Mouse (Mus musculus) midbrain, embryonic 14.5 days (tissue): ENCODE measurements around the gene Il23a. TPM values are rescaled to one million over a fixed set of nuclear protein-coding genes. Genes with fewer than 3 reads are reported as not detected.
"Not testable (repeated sequence)": the region's sequence is repeated elsewhere in the genome, so short reads cannot be mapped to it uniquely, and the experiment has no call there.

Experiments
- ATAC-seq: fragments of 200-750 bp; cut with Nextera tagmentation; 2 replicates; pipeline ENCODE4 v1.8.0; 2017; ENCODE audit warnings: moderate number of reproducible peaks, moderate library complexity; ENCODE audit not compliant: low FRiP score, low TSS enrichment
- DNase-seq: peaks from one replicate; pipeline ENCODE4 v3.0.0-alpha.2; 2015
- H3K27ac ChIP-seq: fragments of 300-500 bp; sonication (generic); replicated peaks from 2 replicates; pipeline ENCODE4 v1.5.1; 2014; ENCODE audit warnings: mild to moderate bottlenecking, low read depth, low read length, moderate library complexity
- H3K27me3 ChIP-seq: fragments of 300-500 bp; sonication (generic); 2 replicates; pipeline ENCODE4 v1.6.1; 2014; ENCODE audit warnings: low read length, control low read depth, mixed read lengths; ENCODE audit not compliant: control insufficient read depth, insufficient read depth
- H3K36me3 ChIP-seq: fragments of 300-500 bp; sonication (generic); 2 replicates; pipeline ENCODE4 v1.6.1; 2014; ENCODE audit warnings: low read length, control low read depth; ENCODE audit not compliant: control insufficient read depth, insufficient read depth
- H3K4me1 ChIP-seq: fragments of 300-500 bp; sonication (generic); 2 replicates; pipeline ENCODE4 v1.6.1; 2014; ENCODE audit warnings: mild to moderate bottlenecking, antibody characterized with exemption, low read length, control low read depth; ENCODE audit not compliant: control insufficient read depth, insufficient read depth
- H3K4me2 ChIP-seq: fragments of 300-500 bp; sonication (generic); 2 replicates; pipeline ENCODE4 v1.6.1; 2014; ENCODE audit warnings: mild to moderate bottlenecking, low read length, moderate library complexity
- H3K4me3 ChIP-seq: fragments of 300-500 bp; sonication (generic); replicated peaks from 2 replicates; pipeline ENCODE4 v1.5.1; 2014; ENCODE audit warnings: low read depth, low read length
- H3K9ac ChIP-seq: fragments of 300-500 bp; sonication (generic); replicated peaks from 2 replicates; pipeline ENCODE4 v1.6.1; 2014; ENCODE audit warnings: mild to moderate bottlenecking, low read length, moderate library complexity
- H3K9me3 ChIP-seq: fragments of 300-500 bp; sonication (generic); 2 replicates; pipeline ENCODE4 v1.6.1; 2016; ENCODE audit warnings: low read length, control low read depth, mixed read lengths; ENCODE audit not compliant: control insufficient read depth
- WGBS: fragments of 180-500 bp; shearing (Covaris S2); extraction: QIAGEN DNeasy Blood & Tissue Kit; methylation state at CpG from one replicate; pipeline ENCODE4 v1.1.7; 2014; 5-methylcytosine and 5-hydroxymethylcytosine counted together
- polyA plus RNA-seq: library from polyadenylated mRNA; unstranded; fragments of >200 nt; fragmentation: Nextera tagmentation; extraction: Ambion mirVana; gene quantifications from 2 replicates; pipeline ENCODE4 v1.2.1, GENCODE M21; 2014

The Il23a gene
- polyA plus RNA-seq, 1 experiment from 2014 or later: not detected

DNA sequence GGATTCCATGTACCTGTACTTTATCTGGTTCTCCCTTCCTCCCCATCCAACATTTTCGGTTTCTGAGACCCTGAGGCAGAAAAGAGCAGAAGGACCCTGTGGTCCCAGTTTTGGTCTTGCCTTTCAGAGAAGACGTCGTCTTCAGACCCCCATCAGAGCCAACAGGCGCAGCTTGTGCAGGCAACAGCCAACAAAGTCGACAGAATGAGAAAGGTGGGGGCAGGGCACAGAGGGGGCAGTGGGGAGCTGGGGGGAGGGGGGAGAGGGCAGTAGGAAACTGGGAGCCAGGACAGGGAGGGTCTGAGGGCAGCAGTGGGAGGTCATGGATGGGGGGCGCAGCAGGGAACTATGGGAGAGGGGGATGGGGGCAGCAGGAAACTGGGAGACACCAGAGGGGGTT is 20.4 kb downstream of the Il23a start:
- WGBS: 60% methylated on average over 6 of the region's 6 CpGs
- peaks cover 56% of the 10 kb centered on the region for H3K36me3 ChIP-seq
- no peak overlapping the region for H3K4me2 ChIP-seq

DNA sequence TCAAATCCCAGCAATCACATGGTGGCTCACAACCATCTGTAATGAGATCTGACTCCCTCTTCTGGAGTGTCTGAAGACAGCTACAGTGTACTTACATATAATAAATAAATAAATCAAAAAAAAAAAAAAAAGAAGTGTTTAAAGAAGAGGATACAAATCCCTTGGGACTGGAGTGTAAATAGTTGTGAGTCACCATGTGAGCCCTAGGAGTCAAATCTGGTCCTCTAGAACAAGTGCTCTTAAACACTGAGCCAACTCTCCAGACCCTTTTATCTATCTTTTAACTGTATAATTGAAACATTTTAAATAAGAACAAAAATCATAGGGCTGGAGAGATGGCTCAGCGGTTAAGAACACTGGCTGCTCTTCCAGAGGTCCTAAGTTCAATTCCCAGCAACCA is 23.2 kb downstream of the Il23a start:
- not testable (repeated sequence) for H3K27ac ChIP-seq, H3K9ac ChIP-seq, H3K9me3 ChIP-seq, H3K4me1 ChIP-seq, H3K4me3 ChIP-seq, ATAC-seq, H3K4me2 ChIP-seq, DNase-seq, H3K27me3 ChIP-seq
- H3K36me3 ChIP-seq: peaks cover 28% of the 10 kb centered on the region
- WGBS: 100% methylated on average over 1 of the region's 1 CpGs

More for the DNA sequence above, 20.4 kb downstream of the Il23a start:
- H3K4me1 ChIP-seq: no peaks in the 10 kb centered on the region
- DNase-seq (no peak), ATAC-seq (no peak)
- no peak overlapping the region for H3K4me3 ChIP-seq
- H3K9ac ChIP-seq: no peak overlapping the region
- H3K27me3 ChIP-seq: no peaks in the 10 kb centered on the region
- H3K9me3 ChIP-seq: no peaks in the 10 kb centered on the region
- H3K27ac ChIP-seq: no peak overlapping the region

DNA sequence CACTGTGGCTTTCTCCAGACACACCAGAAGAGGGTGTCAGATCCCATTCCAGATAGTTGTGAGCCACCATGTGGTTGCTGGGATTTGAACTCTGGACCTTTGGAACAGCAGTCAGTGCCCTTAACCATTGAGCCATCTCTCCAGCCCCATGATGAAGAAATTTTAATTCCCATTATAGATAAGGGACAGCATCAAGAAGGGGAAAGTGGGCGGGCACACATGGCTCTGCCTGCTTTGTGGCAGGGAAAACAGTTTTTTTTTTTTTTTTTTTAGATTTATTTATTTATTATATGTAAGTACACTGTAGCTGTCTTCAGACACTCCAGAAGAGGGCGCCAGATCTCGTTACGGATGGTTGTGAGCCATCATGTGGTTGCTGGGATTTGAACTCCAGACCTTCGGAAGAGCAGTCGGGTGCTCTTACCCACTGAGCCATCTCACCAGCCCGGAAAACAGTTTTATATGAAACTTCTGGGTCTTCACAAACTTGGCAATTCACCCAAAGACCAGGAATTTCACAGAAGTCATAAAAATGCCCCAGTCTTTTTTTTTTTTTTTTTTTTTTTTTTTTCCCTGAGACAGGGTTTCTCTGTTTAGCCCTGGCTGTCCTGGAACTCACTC is 25.6 kb downstream of the Il23a start:
- ATAC-seq, H3K27me3 ChIP-seq, DNase-seq, H3K4me3 ChIP-seq, H3K4me2 ChIP-seq, H3K4me1 ChIP-seq, H3K27ac ChIP-seq, H3K9ac ChIP-seq, H3K9me3 ChIP-seq: not testable (repeated sequence)
- peaks cover 14% of the 10 kb centered on the region for H3K36me3 ChIP-seq
- 91% methylated on average over 4 of the region's 7 CpGs for WGBS

DNA sequence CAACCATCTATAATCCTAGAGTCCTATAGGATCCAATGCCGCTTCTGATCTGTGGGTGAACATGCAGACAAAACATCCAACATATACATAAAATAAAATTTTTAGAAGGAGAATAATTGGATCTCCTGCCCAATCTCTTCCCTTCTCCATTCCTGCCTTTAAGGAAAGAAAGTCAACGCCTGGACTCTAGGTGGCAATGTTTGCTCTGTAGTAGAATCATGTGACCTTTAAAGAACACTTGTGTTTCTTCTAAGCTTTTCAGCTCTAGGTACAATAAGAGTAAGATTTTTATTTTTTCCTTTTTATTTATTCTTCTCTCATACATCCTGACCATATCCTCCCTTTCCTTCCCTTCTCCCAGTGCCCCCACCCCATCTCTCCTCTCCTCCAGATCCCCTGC is 26.7 kb downstream of the Il23a start:
- WGBS: 70% methylated on average over 2 of the region's 2 CpGs
- no peak overlapping the region for H3K4me3 ChIP-seq
- H3K4me1 ChIP-seq: no peaks in the 10 kb centered on the region
- no peak overlapping the region for H3K9ac ChIP-seq
- ATAC-seq: no peak
- no peak overlapping the region for H3K27ac ChIP-seq
- no peaks in the 10 kb centered on the region for H3K27me3 ChIP-seq
- no peak overlapping the region for H3K4me2 ChIP-seq
- H3K9me3 ChIP-seq: no peaks in the 10 kb centered on the region
- DNase-seq: no peak
- peaks cover 6% of the 10 kb centered on the region for H3K36me3 ChIP-seq

DNA sequence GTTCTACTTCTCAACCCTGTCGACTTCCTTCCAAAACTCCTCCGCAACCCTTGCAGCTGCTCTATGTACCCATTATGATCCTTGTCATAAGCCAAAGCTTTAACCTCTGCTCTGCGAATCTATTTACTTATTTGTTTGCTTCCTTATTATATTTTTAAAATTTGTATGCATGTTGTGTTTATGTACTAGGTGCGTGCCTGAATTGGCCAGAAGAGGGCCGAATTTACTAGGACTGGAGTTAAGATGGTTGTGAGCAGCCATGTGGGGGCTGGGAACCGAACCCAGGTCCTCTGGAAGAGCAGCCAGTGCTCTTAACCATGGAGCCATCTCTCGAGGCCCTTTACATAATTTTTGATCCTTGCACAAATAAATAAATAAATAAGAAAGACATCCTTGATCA is 27.7 kb downstream of the Il23a start:
- Histone ChIP-seq H3K9ac (peak overlapping the region; percentile 57), H3K9me3 (no peaks in the 10 kb centered on the region), H3K27me3 (no peaks in the 10 kb centered on the region), H3K4me2 (peak overlapping the region; percentile 67), H3K4me3 (peak overlapping the region; percentile 55), H3K4me1 (no peaks in the 10 kb centered on the region), H3K36me3 (no peaks in the 10 kb centered on the region), H3K27ac (peak overlapping the region; percentile 83)
- no peak for ATAC-seq
- DNase-seq: no peak
- 46% methylated on average over 7 of the region's 7 CpGs for WGBS

DNA sequence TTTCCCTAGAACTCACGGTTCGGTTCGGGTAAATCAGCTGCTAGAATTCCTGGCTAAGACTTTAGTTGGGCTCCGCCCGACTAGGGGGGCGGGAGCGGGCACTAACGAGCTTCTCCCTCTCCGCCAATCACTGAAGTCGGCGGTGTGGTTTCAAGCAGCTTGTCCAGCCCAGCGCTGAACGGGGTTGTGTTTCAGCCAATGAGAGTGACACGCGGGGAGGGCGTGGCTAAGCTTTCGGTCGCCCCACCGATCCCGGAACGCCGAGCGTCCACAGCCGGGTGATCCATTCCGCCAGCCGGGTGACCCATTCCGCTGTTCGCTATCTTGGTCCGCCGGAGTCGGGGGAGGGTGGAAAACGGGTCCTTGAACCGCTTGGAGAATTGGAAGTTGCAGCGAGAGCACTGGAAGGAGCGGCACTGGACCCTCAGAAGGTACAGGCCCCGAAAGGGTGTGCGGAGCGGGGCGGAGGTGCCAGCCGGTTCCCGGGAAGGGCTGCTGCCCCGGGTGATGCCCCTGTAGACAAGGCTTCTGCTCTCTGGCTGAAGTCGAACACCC is 28.2 kb downstream of the Il23a start, which contains the start of gene Stat2:
Stat2 (plus strand) TSS at position 273 of the 555 bp plus-strand sequence.
- peak; percentile 99 for ATAC-seq
- under 1% methylated on average over 43 of the region's 43 CpGs for WGBS

DNA sequence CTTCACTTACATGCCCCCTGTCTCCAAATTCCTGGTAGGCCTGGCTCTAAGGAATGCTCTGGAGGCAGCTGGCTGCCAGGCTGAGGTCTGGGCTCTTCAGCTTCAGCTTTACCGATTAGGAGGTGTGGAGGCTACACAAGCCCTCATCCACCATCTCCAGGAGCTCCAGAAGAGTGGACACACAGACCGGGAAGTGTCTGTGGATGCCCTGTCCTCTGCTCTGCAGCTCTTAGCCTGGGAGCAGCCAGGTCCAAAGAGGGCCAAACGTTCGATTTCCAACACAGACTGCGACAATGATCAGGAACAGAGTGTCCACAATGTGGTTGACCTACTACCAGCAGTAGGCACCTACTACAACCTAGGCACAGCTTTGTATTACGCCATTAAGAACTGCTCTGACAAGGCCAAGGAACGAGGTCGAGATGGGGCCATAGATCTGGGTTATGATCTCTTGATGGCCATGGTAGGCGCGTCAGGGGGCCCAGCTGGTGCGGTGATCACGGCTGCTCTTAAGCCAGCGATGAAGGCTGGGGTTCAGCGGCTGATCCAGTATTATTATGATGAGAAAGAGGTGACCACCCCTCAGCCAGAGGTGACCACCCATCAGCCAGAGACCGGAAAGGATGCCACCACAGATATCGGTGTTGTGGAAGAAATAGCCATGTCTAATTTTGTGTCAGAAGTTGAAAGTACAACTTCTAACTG is 29.2 kb downstream of the Il23a start:
- Histone ChIP-seq H3K36me3 (no peaks in the 10 kb centered on the region), H3K4me3 (no peak overlapping the region), H3K9ac (no peak overlapping the region), H3K27me3 (no peaks in the 10 kb centered on the region), H3K27ac (no peak overlapping the region), H3K9me3 (no peaks in the 10 kb centered on the region), H3K4me2 (peak overlapping the region; percentile 67), H3K4me1 (no peaks in the 10 kb centered on the region)
- ATAC-seq: no peak
- WGBS: 89% methylated on average over 16 of the region's 16 CpGs
- no peak for DNase-seq

More for the DNA sequence above, 28.2 kb downstream of the Il23a start, which contains the start of gene Stat2:
- no peaks in the 10 kb centered on the region for H3K4me1 ChIP-seq
- H3K9me3 ChIP-seq: no peaks in the 10 kb centered on the region
- peak within 1 kb of the TSS; percentile 67 for H3K4me2 ChIP-seq
- H3K4me3 ChIP-seq: peak within 1 kb of the TSS; percentile 55
- no peaks in the 10 kb centered on the region for H3K27me3 ChIP-seq
- no peaks in the 10 kb centered on the region for H3K36me3 ChIP-seq
- H3K27ac ChIP-seq: peak within 1 kb of the TSS; percentile 83
- peak; percentile 97 for DNase-seq
- H3K9ac ChIP-seq: peak within 1 kb of the TSS; percentile 57

DNA sequence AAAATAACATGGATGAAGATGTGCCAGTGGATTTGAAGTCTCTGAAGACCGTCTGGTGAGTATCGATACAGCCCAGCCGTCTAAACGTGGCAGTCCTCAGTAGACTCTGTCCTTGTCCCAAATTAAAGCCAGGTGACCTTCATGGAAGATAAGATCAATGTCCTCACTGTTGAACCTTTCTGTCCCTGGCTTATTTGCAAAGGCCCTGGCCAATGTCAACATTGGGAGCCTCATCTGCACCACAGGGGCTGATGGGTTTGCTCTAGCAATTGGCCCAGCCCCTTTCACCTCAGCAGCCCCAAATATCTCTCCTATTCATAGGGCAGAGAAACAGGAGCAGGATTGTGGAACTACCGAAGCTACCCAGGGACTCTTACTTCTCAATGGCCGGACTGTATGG is 30.2 kb downstream of the Il23a start, which contains the start of gene Apof:
Apof (plus strand) TSS at position 301 of the 400 bp plus-strand sequence.
- H3K4me3 ChIP-seq: no peak within 1 kb of the TSS
- DNase-seq (no peak), ATAC-seq (no peak)
- no peak within 1 kb of the TSS for H3K27ac ChIP-seq
- no peaks in the 10 kb centered on the region for H3K4me1 ChIP-seq
- no peak within 1 kb of the TSS for H3K4me2 ChIP-seq
- H3K36me3 ChIP-seq: no peaks in the 10 kb centered on the region
- H3K9ac ChIP-seq: no peak within 1 kb of the TSS
- H3K27me3 ChIP-seq: no peaks in the 10 kb centered on the region
- no peaks in the 10 kb centered on the region for H3K9me3 ChIP-seq
- 84% methylated on average over 6 of the region's 6 CpGs for WGBS
